Mouse (Mus musculus): ENCODE measurements around the gene Deup1. TPM values are rescaled to one million over a fixed set of nuclear protein-coding genes. Genes with fewer than 3 reads are reported as not detected.
A peak's percentile ranks its signal among the peaks of the same experiment; 100 is the strongest.

Gene Deup1
- total RNA-seq (2021): not detected
- long read RNA-seq, experiment 1: 0 reads
- long read RNA-seq, experiment 2, partial matches to known transcripts: 0 of 1 reads
- long read RNA-seq, experiment 2, other reads (novel, unspliced or antisense): 1 of 1 reads

GRCm38 (mm10) chr9:15627785-15628287, at the start of gene Deup1:
Gene Deup1 (minus strand): TSS chr9:15627933.
- intact Hi-C loops (cut with DNase I): no loop called here
- DNase-seq: peak in 1 of 2 experiments; percentile 5

- intact Hi-C loops (cut with DNase I): no loop called here
- no peak for DNase-seq
Observed at GRCm38 (mm10) chr9:15672251-15672650, 44.5 kb upstream of the Deup1 start.

- intact Hi-C loops (cut with DNase I): no loop called here
- no peak for DNase-seq
Observed at GRCm38 (mm10) chr9:15670002-15670527, 42.3 kb upstream of the Deup1 start.

- intact Hi-C loops (cut with DNase I): no loop called here
- no peak for DNase-seq
Observed at GRCm38 (mm10) chr9:15669452-15669851, 41.7 kb upstream of the Deup1 start.

- intact Hi-C loops (cut with DNase I): no loop called here
- no peak for DNase-seq
Observed at GRCm38 (mm10) chr9:15664606-15665005, 36.9 kb upstream of the Deup1 start.

GRCm38 (mm10) chr9:15659069-15659468, 31.3 kb upstream of the Deup1 start:
- DNase-seq: no peak
- intact Hi-C loops (cut with DNase I): no loop called here

GRCm38 (mm10) chr9:15658236-15658785, 30.6 kb upstream of the Deup1 start:
- no peak for DNase-seq
- intact Hi-C loops (cut with DNase I): no loop called here

GRCm38 (mm10) chr9:15653036-15653435, 25.3 kb upstream of the Deup1 start:
- intact Hi-C loops (cut with DNase I): no loop called here
- no peak for DNase-seq

- intact Hi-C loops (cut with DNase I): no loop called here
- DNase-seq: no peak
Observed at GRCm38 (mm10) chr9:15649977-15650376, 22.2 kb upstream of the Deup1 start.

- no peak for DNase-seq
- intact Hi-C loops (cut with DNase I): no loop called here
Observed at GRCm38 (mm10) chr9:15627384-15627783, 349 bp downstream of the Deup1 start.

- no peak for DNase-seq
- intact Hi-C loops (cut with DNase I): no loop called here
Observed at GRCm38 (mm10) chr9:15624739-15625138, 3.0 kb downstream of the Deup1 start.

- intact Hi-C loops (cut with DNase I): no loop called here
- no peak for DNase-seq
Observed at GRCm38 (mm10) chr9:15619767-15620166, 8.0 kb downstream of the Deup1 start.

- intact Hi-C loops (cut with DNase I): no loop called here
- DNase-seq: no peak
Observed at GRCm38 (mm10) chr9:15619020-15619590, 8.6 kb downstream of the Deup1 start.

- DNase-seq: no peak
- intact Hi-C loops (cut with DNase I): no loop called here
Observed at GRCm38 (mm10) chr9:15617061-15617460, 10.7 kb downstream of the Deup1 start.

- intact Hi-C loops (cut with DNase I): no loop called here
- no peak for DNase-seq
Observed at GRCm38 (mm10) chr9:15616471-15616870, 11.3 kb downstream of the Deup1 start.

GRCm38 (mm10) chr9:15609280-15609930, 18.3 kb downstream of the Deup1 start:
- intact Hi-C loops (cut with DNase I): no loop called here
- no peak for DNase-seq

- intact Hi-C loops (cut with DNase I): no loop called here
- DNase-seq: no peak
Observed at GRCm38 (mm10) chr9:15607601-15608000, 20.1 kb downstream of the Deup1 start.

- no peak for DNase-seq
- intact Hi-C loops (cut with DNase I): no loop called here
Observed at GRCm38 (mm10) chr9:15603156-15603555, 24.6 kb downstream of the Deup1 start.

- no peak for DNase-seq
- intact Hi-C loops (cut with DNase I): no loop called here
Observed at GRCm38 (mm10) chr9:15600859-15601540, 26.7 kb downstream of the Deup1 start.

- DNase-seq: no peak
- intact Hi-C loops (cut with DNase I): no loop called here
Observed at GRCm38 (mm10) chr9:15600156-15600858, 27.4 kb downstream of the Deup1 start.
